Mouse (Mus musculus) liver (tissue): Measurements from ENCODE around the gene Prrc2a.
"Not testable (repeated sequence)": the region's sequence is repeated elsewhere in the genome, so short reads cannot be mapped to it uniquely, and the experiment has no call there.

Experiments used
- DNase-seq: peaks from one replicate; pipeline ENCODE4 v3.0.0-alpha.2; 2020; ENCODE audit warnings: mixed read lengths

The Prrc2a gene

GRCm38 (mm10) chr17:35131500-35132173 lies 33.1 kb downstream of the Prrc2a start, which contains the start of gene Apom:
TSS of gene Apom (minus strand) at chr17:35132050.
- DNase-seq, result peak; percentile 43

GRCm38 (mm10) chr17:35131038-35131437 lies 33.7 kb downstream of the Prrc2a start:
- no peak for DNase-seq

GRCm38 (mm10) chr17:35128996-35129395 lies 35.7 kb downstream of the Prrc2a start:
- no peak for DNase-seq

GRCm38 (mm10) chr17:35127017-35127416 lies 37.7 kb downstream of the Prrc2a start:
- no peak for DNase-seq

GRCm38 (mm10) chr17:35126206-35126611 lies 38.5 kb downstream of the Prrc2a start, which contains the start of gene D17H6S53E:
TSS of gene D17H6S53E (plus strand) at chr17:35126373.
- peak; percentile 89 for DNase-seq

- no peak for DNase-seq
Measured at GRCm38 (mm10) chr17:35125578-35125977, 39.1 kb downstream of the Prrc2a start.

GRCm38 (mm10) chr17:35125081-35125480 lies 39.6 kb downstream of the Prrc2a start:
- no peak for DNase-seq

- DNase-seq, result not testable (repeated sequence)
Measured at GRCm38 (mm10) chr17:35124261-35124896, 40.3 kb downstream of the Prrc2a start.

- DNase-seq, result not testable (repeated sequence)
Measured at GRCm38 (mm10) chr17:35123287-35123686, 41.4 kb downstream of the Prrc2a start.

GRCm38 (mm10) chr17:35121871-35122303 lies 42.8 kb downstream of the Prrc2a start, which contains the start of gene Csnk2b:
TSS of gene Csnk2b (minus strand) at chr17:35122053.
- DNase-seq, result peak; percentile 44

GRCm38 (mm10) chr17:35121143-35121799 lies 43.4 kb downstream of the Prrc2a start, which contains the start of gene Gpank1:
TSS of gene Gpank1 (plus strand) at chr17:35121455.
- DNase-seq, result peak; percentile 96

GRCm38 (mm10) chr17:35120745-35121142 lies 44.0 kb downstream of the Prrc2a start:
- no peak for DNase-seq

- DNase-seq, result peak; percentile 49
Measured at GRCm38 (mm10) chr17:35115046-35116019, 49.4 kb downstream of the Prrc2a start, which contains the start of gene Ly6g5b. TSS of gene Ly6g5b (minus strand) at chr17:35115428.

GRCm38 (mm10) chr17:35111774-35112173 lies 52.9 kb downstream of the Prrc2a start:
- no peak for DNase-seq

- DNase-seq, result no peak
Measured at GRCm38 (mm10) chr17:35108097-35108496, 56.6 kb downstream of the Prrc2a start, which contains the start of gene Ly6g5c. TSS of gene Ly6g5c (plus strand) at chr17:35108279.

GRCm38 (mm10) chr17:35106522-35106921 lies 58.2 kb downstream of the Prrc2a start:
- no peak for DNase-seq

GRCm38 (mm10) chr17:35105740-35106389 lies 58.8 kb downstream of the Prrc2a start:
- peak; percentile 62 for DNase-seq

GRCm38 (mm10) chr17:35104754-35105153 lies 59.9 kb downstream of the Prrc2a start:
- peak; percentile 82 for DNase-seq

GRCm38 (mm10) chr17:35104079-35104478 lies 60.6 kb downstream of the Prrc2a start:
- no peak for DNase-seq

- DNase-seq, result no peak
Measured at GRCm38 (mm10) chr17:35103221-35103690, 61.4 kb downstream of the Prrc2a start.

- no peak for DNase-seq
Measured at GRCm38 (mm10) chr17:35102299-35102698, 62.4 kb downstream of the Prrc2a start.
